Mouse (Mus musculus) spleen, embryonic (tissue): Measurements from ENCODE around the gene Zfp316.

ENCODE experiments used
- CTCF ChIA-PET: fragments of 350-600 bp; sonication (Branson Sonifier 250); formaldehyde crosslinking; loops from one replicate; lab custom pipeline; 2022; lab: Charles Lee

Zfp316 gene

DNA sequence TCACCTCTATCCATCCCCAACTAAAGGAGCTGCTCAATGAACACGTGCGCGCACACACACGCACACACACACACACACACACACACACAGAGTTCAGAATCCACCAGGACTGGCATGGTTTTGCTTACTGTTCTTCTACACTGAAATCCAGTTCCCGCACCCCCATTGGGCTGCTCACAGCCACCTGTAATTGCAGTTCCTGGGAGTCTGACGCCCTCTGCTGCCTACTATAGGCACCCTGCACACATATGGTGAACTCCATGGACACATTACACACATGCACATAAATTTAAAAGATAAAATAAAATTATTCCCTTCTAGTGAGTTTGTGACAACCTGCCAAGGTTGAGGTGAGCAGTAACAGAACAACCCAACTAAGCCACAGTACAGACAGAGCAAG lies 14.9 kb upstream of the Zfp316 start:
- CTCF ChIA-PET = no interaction called here

DNA sequence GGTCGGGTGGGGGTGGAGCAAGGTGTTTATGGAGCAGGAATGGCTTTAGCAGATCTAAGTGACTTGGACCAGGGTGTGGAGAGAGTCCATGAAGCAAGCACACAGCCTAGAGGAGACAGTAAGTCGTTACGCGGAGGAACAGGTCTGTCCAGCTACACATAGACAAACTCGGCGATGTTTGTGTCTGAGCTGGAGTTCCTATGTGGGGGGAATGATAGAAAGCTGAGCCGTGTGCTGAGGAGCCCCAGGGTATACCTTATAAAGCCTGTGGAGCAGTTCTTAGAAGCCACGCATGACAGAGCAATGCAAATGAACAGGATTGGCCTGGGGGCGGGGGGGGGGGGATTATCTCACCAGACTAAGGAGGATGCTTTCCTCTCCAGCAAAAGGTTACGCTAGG lies 9.4 kb upstream of the Zfp316 start:
- CTCF ChIA-PET = no interaction called here

DNA sequence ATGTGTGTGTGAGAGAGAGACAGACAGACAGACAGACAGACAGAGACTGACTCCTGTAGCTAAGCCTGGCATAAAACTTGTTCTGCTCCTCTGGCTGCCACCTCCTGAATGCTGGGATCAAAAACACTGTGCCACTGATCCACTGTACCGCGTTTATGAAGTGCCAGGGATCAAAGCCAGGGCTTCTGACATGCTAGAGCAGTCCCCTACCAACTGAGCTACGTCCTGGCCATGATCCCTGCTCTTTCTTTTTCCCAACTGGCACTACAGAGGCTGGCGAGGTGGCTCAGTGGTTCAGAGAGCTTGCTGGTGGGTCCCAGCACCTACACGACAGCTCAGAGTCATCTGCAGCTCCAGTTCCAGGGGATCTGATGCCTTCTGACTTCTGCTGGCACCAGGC lies 5.9 kb upstream of the Zfp316 start:
- CTCF ChIA-PET = no interaction called here

DNA sequence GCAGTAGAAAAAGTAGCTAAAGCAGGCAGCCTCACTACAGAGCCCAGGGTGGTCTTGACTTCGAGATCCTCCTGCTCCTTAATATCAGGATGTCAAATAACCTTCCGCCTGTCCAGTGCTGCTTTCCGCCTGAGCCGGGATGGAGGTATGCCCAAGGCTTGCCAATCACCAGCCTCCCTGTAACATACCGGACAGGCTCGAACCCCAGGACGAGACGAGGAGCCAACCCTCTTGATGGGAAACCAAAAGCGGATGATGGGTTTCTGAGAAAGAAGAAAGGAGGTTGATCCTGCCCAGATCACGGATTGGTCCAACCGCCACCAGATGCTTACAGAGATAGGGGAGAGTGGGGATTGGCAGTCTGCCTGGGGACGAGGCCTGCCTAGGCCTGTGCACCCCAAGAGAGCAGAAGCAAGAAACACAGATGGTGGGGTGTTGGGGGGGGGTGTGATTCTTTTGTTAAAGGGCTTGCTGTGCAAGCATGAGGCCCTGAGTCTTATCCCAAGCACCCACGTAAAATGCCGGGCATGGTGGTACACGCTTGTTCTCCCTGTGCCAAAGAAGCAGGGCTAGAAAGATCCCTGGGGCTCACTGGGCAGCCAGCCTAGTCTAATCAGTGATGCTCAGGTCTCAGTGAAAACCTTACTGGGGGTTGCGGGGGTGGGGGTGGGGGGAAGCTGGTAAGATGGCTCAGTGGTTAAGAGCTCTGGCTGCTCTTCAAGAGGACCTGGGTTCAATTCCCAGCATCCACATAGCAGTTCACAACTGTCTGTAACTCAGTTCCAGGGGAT lies 2.9 kb upstream of the Zfp316 start:
- CTCF ChIA-PET = no interaction called here

DNA sequence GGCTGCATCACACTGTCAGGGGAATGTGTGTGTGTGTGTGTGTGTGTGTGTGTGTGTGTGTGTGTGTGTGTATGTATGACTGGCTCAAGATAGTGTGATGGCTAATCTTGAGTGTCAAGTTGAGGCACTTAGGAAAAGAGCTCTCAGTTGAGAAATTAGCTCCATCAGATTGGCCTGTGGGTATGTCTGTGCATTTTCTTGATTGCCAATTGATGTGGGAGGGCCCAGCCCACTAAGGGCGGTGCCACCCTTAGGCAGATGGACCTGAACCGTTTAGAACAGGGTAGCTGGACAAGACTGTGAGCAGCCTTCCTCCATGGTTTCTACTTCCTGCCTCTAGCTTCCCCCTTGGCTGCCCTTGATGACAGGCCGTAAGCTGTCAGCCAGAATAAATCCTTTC lies 2.3 kb upstream of the Zfp316 start:
- CTCF ChIA-PET = no interaction called here

DNA sequence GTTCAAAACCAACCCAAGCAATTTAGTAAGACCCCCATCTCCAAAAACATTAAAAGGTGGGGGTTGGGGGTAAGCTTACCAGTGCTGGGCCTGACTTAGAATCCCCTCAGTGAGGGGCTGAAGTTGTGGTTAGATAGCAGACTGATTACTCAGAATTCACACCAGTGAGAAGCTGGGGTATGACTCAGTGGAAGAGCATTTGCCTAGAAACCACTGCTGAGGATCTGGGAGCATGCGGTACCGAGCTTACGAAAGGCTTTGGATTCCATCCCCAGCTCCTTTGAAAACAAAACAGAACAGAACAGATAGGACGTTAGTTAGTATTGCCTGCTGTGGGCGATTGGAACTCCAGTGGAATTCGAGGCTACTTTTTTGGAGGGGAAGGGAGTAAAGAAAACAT lies 1.8 kb upstream of the Zfp316 start:
- CTCF ChIA-PET = no interaction called here

DNA sequence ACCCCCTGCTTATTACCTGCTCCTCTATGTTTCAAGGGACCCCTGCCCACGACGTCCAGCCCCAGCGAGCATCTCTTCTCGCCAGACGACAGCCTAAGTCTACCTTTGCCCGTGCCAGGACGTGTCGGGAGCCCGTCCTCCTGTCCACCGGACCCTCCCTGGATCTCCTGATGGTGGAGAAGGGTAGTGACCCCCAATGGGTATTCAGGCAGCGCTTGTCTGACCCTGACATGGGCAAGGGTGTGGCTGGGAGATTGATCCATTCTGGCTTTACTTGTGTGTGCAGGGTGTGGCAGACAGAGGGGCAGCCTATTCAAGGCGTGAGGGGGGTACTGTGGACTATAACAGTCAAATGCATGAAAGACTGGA lies 313 bp upstream of the Zfp316 start:
- CTCF ChIA-PET = no interaction called here

DNA sequence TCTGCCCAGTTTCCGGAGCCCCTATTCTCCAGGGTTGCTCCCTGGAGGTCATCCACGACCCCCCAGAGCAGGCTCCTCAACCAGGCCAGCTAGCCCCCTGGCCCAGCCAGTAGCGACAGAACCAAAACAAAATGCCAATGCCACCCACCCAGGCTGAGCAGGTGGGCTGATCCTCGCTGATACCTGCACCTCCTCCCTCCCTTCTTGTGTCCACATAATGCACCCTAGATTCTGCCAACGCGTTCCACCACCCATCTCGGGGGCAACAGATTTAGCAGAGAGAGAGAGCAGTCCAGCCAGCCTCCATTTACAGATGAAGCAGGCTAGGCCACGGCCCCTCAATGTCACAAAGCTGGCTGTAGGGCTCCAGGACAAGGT lies 848 bp downstream of the Zfp316 start:
- CTCF ChIA-PET = no interaction called here

DNA sequence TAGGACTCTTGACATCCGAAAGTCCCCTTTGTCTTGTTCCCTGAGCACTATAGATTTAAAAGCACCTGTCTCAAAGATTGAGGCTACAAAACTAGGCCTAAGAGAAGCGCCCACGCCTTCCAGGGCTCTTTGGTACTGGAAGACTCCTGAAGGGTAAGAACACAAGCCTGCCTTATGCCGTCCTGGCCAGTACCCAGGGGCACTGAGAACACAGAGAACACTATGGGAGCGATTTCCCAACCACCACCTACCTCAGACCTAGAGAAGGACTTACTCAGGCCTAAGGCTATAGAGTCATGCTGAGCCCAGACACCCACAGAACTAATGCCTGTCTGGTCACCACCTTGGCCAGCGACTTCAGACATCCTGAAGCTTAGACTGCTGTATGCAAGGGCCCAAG lies 3.0 kb downstream of the Zfp316 start:
- CTCF ChIA-PET = interaction anchor here (0.6 kb wide), 1 partner anchor 386 kb away, joined by 7 read pairs; no protein-coding TSS in a partner anchor

DNA sequence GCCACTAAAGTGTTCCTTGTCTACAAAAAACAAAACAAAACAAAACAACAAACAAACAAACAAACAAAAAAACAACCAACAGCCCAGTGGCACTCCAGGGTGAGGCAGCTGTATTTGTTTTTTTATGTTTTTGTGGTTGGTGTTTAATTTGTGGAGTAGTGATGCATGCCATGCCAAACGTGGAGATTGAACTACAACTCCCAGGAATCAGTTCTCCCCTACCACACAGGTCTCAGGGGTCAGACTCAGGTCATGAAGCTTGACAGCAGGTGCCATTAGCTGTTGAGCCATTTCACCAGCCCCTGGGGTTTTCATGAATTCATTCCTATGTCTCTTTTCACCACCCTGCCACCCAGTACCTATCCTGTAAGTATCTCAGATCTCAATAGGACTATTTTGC lies 4.4 kb downstream of the Zfp316 start:
- CTCF ChIA-PET = no interaction called here

DNA sequence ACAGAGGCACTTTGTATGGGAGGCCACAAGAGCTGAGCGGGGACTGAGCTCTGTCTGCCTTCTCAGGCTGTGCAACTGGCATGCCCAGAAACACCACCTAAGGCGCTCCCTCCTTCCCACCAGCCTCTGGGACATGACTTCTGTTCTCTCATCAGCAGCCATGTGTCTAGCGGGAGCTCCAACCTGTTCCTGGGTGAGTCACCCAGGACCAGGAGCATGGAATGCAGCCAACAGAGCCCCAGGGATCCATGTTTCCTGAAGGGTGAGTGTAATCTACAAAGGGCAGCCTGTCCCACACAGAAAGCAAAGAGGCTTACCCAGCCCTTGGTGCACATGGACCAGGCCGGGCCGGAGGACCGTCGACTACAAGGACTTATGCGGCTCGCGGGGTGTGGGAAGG lies 5.1 kb downstream of the Zfp316 start:
- CTCF ChIA-PET = no interaction called here

DNA sequence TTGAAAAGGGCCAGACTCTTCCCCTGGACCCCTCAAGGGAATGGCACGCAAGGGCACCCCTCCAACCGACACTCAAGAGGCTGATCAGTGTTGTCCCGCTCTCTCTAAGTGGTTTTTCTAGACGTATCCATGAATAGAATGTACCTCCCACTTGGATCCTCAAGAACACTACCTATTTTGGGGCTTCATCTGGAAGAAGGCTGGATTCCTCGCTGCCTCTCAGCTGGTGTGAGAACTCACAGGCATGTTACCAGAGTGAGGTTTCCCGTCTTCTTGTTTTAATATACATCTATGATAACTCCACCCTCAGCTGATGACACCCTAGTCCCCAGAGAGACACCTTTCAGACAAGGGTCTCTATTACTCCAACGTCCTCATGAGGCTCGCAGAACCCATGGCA lies 8.2 kb downstream of the Zfp316 start:
- CTCF ChIA-PET = no interaction called here

DNA sequence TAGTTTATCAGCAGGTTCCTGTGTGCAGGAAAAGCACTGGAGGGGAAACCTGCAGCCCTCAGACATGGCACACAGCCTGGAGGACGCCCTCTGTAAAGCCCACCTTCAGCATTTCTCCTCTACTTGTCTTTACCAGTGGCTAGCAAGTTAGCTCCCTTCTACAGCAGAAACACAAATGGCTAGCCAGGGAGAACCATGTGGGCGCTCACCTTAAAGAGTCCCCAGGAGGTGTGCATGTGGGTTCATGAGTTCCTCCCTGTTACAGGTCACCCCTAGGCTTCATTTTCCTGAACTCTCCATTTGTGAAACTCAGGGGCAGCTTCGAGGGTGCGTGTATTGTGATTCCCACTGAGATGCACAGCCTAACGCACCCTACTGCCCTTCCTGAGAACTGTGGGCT lies 14.0 kb downstream of the Zfp316 start:
- CTCF ChIA-PET = no interaction called here

DNA sequence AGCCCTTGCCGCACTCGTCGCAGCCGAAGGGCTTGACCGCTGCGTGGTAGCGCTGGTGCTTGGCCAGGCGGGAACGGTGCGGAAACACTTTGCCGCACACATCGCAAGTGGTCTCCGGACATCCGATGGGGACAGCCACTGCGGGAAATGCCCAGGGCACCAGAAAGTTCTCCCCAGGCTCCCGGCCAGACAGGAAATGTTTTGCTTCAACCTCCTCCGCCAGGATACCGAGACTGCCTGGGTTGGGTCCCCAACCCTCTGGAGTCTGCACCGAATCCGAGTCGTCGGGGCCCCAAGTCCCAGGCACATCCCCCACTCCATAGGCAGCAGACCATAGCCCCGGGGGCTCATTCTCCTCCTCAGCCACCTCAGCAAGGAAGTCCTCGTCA lies 14.7 kb downstream of the Zfp316 start:
- CTCF ChIA-PET = no interaction called here

DNA sequence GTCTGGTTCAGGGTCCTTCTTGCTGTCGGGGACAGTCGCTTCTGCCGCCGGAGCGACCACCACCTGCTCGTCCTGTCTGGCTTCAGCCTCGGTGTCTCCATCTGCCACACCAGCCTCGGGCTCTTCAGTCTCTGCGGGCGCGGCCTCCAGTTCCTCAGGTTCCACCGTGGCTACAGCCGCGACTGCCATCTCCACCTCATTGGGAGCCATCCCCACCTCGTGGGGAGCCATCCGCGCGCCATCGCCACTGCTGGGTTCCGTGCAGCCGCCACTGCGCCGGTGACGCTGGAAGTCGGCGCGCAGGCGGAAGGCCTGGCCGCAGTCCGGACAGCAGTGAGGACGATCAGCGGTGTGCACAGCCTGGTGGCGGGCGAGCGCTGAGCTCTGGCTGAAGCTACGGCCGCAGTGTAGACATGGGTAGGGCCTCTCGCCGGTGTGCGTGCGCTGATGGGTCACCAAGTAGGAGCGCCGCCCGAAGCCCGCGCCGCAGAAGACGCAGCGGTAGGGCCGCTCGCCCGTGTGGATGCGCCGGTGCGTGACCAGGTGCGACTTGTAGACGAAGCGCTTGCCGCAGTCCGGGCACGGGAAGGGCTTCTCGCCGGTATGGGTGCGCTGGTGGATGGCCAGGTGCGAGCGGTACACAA lies 15.2 kb downstream of the Zfp316 start:
- CTCF ChIA-PET = no interaction called here

DNA sequence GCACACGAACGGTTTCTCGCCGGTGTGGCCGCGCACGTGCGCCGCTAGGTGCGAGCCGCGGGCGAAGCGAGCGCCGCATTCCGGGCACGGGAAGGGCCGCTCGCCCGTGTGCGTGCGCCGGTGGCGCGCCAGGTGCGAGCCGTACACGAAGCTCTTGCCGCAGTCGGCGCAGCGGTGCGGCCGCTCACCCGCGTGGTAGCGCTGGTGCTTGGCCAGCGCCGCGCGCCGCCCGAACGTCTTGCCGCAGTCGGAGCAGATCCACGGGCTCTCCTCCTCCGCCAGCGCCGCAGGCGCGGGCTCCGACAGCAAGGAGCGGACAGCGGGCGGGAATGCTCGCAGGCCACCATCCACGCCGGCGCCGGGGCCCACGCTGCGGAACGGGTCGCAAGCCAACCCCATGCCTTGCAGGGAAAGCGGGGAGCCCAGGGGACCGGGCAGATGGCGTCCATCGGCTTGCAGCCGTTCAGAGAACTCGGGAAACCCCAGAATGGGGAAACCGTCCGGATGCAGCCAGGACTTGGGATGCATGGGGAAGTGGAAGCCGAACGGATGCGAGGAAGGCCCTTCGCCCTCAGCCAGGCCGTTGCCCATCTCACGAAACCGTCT lies 15.8 kb downstream of the Zfp316 start:
- CTCF ChIA-PET = no interaction called here

DNA sequence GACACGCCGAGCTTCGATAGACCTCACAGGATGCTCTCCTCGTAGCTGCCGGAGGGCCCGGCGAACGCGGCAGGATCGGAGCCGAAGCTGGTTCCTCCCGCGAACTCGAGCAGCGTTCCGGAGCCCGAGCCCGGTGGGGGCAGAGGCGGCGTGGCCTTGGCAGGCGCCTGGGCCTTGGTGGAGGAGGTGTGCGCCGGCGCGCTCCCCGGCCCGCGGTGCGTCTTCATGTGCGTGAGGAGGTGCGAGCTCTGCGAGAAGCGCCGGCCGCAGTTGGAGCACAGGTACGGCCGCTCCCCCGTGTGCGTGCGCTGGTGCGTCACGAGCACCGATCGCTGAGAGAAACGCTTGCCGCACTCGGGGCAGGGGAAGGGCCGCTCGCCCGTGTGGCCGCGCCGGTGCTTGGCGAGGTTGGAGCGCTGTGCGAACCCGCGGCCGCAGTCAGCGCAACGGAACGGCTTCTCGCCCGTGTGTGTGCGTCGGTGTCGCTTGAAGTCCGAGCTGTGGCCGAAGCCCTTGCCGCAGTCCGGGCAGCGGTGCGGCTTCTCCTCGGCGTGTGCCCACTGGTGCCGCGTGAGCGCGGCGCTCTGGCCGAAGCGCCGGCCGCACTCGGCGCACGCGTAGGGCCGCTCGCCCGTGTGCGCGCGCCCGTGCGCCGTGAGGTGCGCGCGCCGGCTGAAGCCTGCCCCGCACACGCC lies 16.5 kb downstream of the Zfp316 start:
- CTCF ChIA-PET = no interaction called here

DNA sequence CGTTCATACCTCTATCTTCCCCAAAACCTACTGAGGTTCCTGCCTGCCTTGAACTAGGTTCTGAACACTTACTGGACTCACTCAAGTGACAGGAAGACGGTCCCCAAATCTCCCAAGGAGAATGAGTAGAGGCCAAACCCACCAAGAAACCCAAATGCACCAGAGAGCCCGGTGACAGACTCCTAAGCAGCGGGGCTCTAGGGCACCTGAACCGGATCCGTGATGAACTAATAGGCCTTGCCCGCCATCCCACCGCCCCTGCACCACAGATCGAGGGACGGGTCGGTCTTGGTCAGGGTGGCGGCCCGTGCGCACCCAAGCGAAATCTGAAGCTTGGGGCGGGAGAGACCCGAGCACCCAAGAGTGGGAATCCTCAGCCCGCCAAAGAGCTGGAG lies 17.0 kb downstream of the Zfp316 start:
- CTCF ChIA-PET = no interaction called here

DNA sequence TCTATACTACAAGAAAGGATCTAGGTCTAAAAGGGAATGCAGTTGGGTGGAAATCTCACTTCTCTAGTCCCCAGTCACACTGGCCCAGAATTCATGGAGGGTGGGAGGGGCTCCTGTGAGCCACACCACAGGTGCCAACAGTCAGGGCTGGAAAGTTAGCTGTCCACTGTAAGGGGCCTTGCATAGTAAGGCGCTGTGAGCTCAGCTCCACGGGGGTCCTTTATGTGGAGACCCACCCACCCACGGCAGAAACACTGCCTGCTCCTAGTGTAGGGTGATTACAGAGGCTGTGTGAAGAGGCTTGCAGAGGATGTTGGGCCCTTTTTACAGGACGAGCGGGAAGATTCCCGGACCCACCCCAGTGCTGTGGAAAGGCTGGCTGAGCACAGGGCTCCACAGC lies 17.8 kb downstream of the Zfp316 start:
- CTCF ChIA-PET = interaction anchor here (0.5 kb wide), 1 partner anchor 56 kb away, joined by 3 read pairs; no protein-coding TSS in a partner anchor

DNA sequence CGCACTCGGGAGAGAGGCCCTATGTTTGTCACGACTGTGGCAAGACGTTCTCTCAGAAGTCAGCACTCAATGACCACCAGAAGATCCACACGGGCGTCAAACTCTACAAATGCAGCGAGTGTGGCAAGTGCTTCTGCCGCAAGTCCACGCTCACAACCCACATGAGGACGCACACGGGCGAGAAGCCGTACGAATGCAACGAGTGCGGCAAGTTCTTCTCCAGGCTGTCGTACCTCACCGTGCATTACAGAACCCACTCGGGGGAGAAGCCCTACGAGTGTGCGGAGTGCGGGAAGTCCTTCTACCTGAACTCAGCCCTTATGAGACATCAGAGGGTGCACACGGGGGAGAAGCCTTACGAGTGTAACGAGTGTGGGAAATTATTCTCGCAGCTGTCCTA lies 24.9 kb downstream of the Zfp316 start:
- CTCF ChIA-PET = no interaction called here

DNA sequence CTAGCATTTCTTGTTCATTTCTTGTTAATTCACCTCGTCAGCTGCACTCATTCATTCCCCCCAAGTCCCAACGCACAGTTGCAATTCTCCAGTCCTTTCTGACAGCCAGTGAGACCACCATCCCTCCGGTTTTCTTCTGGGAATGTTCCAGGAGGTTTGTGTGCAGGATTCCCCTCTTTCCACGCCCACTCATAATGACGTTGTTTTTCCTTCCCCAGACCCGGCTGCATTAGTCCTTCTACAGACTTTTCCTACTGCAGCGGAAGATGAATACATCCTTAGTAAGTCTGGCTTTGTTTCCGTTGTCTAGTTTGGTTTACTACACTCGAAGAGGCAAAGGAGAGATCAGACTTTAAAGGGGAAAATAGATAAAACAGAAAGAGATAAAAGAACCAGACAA lies 33.8 kb downstream of the Zfp316 start:
- CTCF ChIA-PET = no interaction called here

DNA sequence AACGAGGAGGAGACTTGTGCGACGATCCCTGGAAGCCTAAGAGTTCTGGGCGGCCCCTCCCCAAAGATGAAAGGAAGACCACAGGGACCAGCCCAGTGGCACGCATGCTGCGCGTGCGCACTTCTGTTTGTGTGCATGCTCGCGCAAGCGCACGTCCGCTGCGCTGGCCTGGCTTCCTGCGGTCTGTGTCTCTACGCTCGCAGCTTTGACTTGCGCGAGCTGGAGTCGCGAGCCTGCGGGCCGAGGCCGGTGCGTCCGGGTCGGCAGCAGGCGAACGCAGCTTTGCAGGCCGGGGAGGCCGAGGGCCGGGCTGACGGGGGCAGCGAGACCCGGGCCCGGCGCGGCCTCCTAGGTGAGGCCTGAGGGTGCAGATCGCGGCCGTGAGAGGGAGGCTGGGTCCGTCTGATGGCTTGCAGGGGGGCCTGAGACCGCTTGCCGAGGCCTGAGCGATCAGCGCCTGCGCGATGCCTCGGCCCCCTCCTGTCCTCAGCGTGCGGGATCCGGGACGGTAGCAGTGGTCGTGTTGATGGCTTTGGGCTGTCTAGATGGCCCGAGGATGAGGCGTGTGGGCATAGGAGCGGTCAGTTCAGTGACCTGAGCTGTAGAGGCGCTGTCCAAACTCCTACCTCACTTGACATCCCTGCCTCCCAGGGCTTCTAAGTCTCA lies 34.7 kb downstream of the Zfp316 start, which contains the start of gene Zfp12:
TSS of gene Zfp12 (plus strand) at position 136 of the 666 bp plus-strand sequence.
- CTCF ChIA-PET = no interaction called here
